Mouse (Mus musculus) liver, postnatal 0 days (tissue): Measurements from ENCODE around the gene Casp6. TPM values are rescaled to one million over a fixed set of nuclear protein-coding genes. Genes with fewer than 3 reads are reported as not detected.
A peak's percentile ranks its signal among the peaks of the same experiment; 100 is the strongest.

Source experiments
- ATAC-seq: fragments of 200-750 bp; cut with Nextera tagmentation; 2 replicates; pipeline ENCODE4 v1.8.0; 2017; ENCODE audit warnings: mild to moderate bottlenecking, moderate library complexity
- DNase-seq: peaks from one replicate; pipeline ENCODE4 v3.0.0-alpha.2; 2016
- H3K27ac ChIP-seq: fragments of 300-500 bp; sonication (generic); 2 replicates; pipeline ENCODE4 v1.5.1; 2014; ENCODE audit warnings: antibody characterized with exemption, moderate library complexity, mild to moderate bottlenecking, low read depth
- H3K27me3 ChIP-seq: fragments of 300-500 bp; sonication (generic); 2 replicates; pipeline ENCODE4 v1.6.1; 2014; ENCODE audit warnings: low read length, control low read depth, mixed read lengths; ENCODE audit not compliant: insufficient read depth
- H3K36me3 ChIP-seq: fragments of 300-500 bp; sonication (generic); replicated peaks from 2 replicates; pipeline ENCODE4 v1.6.1; 2014; ENCODE audit warnings: mild to moderate bottlenecking, control low read depth, low read length, moderate library complexity, mixed read lengths; ENCODE audit not compliant: insufficient read depth
- H3K4me1 ChIP-seq: fragments of 300-500 bp; sonication (generic); 2 replicates; pipeline ENCODE4 v1.6.1; 2014; ENCODE audit warnings: antibody characterized with exemption, mild to moderate bottlenecking, control low read depth; ENCODE audit not compliant: insufficient read depth
- H3K4me2 ChIP-seq: fragments of 300-500 bp; sonication (generic); 2 replicates; pipeline ENCODE4 v1.6.1; 2014; ENCODE audit warnings: low read depth, mild to moderate bottlenecking, low read length, moderate library complexity, mixed read lengths
- H3K4me3 ChIP-seq: fragments of 300-500 bp; sonication (generic); 2 replicates; pipeline ENCODE4 v1.5.1; 2014; ENCODE audit warnings: low read depth, low read length
- H3K9ac ChIP-seq: fragments of 300-500 bp; sonication (generic); replicated peaks from 2 replicates; pipeline ENCODE4 v1.6.1; 2014; ENCODE audit warnings: mild to moderate bottlenecking, moderate library complexity
- H3K9me3 ChIP-seq: fragments of 300-500 bp; sonication (generic); 2 replicates; pipeline ENCODE4 v1.6.1; 2016; ENCODE audit warnings: mild to moderate bottlenecking, control low read depth, low read length, mixed read lengths
- CTCF ChIP-seq: sonication (generic); IDR thresholded peaks from 2 replicates; pipeline ENCODE4 v1.5.1; 2016; ENCODE audit warnings: antibody characterized with exemption, low read depth
- EP300 ChIP-seq: IDR thresholded peaks from 2 replicates; pipeline ENCODE4 v1.6.1; 2016; ENCODE audit warnings: antibody characterized with exemption, low read depth, mild to moderate bottlenecking
- WGBS: fragments of 180-500 bp; shearing (Covaris S2); extraction: QIAGEN DNeasy Blood & Tissue Kit; methylation state at CpG from one replicate; pipeline ENCODE4 v1.1.7; 2014; ENCODE audit not compliant: insufficient replicate concordance; 5-methylcytosine and 5-hydroxymethylcytosine counted together
- polyA plus RNA-seq: library from polyadenylated mRNA; unstranded; fragments of >200 nt; fragmentation: Nextera tagmentation; extraction: Ambion mirVana; gene quantifications from 2 replicates; pipeline ENCODE4 v1.2.1, GENCODE M21; 2015

Casp6 gene
- 31.6 and 34.4 TPM in 2 replicates for polyA plus RNA-seq

- WGBS, result under 1% methylated on average over 34 of the region's 34 CpGs
- ATAC-seq (peak; percentile 92), DNase-seq (peak; percentile 94)
- H3K9me3 ChIP-seq, result no peaks in the 10 kb centered on the region
- H3K4me3 ChIP-seq, result peak within 1 kb of the TSS; percentile 71
- TF ChIP-seq EP300 (no peak), CTCF (0 out of 2 replicates have a peak, but pooled peaks have one; percentile 3)
- no peaks in the 10 kb centered on the region for H3K36me3 ChIP-seq
- H3K27ac ChIP-seq, result peak within 1 kb of the TSS; percentile 77
- peaks cover 23% of the 10 kb centered on the region for H3K4me1 ChIP-seq
- peak within 1 kb of the TSS; percentile 75 for H3K9ac ChIP-seq
- H3K4me2 ChIP-seq, result peak within 1 kb of the TSS; percentile 86
- H3K27me3 ChIP-seq, result no peaks in the 10 kb centered on the region
These were observed at the start of gene Casp6 for GRCm38 (mm10) chr3:129901271-129901809. Gene Casp6 (plus strand): TSS chr3:129901425.

GRCm38 (mm10) chr3:129862592-129862991, 38.6 kb upstream of the Casp6 start:
- TF ChIP-seq EP300 (no peak), CTCF (no peak)
- H3K27me3 ChIP-seq, result no peaks in the 10 kb centered on the region
- no peak overlapping the region for H3K9ac ChIP-seq
- no peak for DNase-seq
- no peak overlapping the region for H3K4me2 ChIP-seq
- 51% methylated on average over 2 of the region's 2 CpGs for WGBS
- H3K9me3 ChIP-seq, result peaks cover 2% of the 10 kb centered on the region; the same call in 1 of the 2 replicates
- no peak overlapping the region for H3K27ac ChIP-seq
- peaks cover 14% of the 10 kb centered on the region for H3K36me3 ChIP-seq
- H3K4me3 ChIP-seq, result no peak overlapping the region
- no peaks in the 10 kb centered on the region for H3K4me1 ChIP-seq
- no peak for ATAC-seq

- Histone ChIP-seq H3K4me2 (no peak overlapping the region), H3K4me3 (no peak overlapping the region), H3K9ac (no peak overlapping the region), H3K27me3 (no peaks in the 10 kb centered on the region), H3K36me3 (peaks cover 10% of the 10 kb centered on the region; the same call in 1 of the 2 replicates), H3K27ac (no peak overlapping the region), H3K4me1 (no peaks in the 10 kb centered on the region), H3K9me3 (peaks cover 2% of the 10 kb centered on the region; the same call in 1 of the 2 replicates)
- peak; percentile 71 for DNase-seq
- ATAC-seq, result peak; percentile 58
- 47% methylated on average over 14 of the region's 14 CpGs for WGBS
- TF ChIP-seq EP300, result no peak
- TF ChIP-seq CTCF, result peak; percentile 84
These were observed 37.5 kb upstream of the Casp6 start for GRCm38 (mm10) chr3:129863698-129864097.

- H3K36me3 ChIP-seq, result 0 out of 2 replicates have a peak, but pooled peaks cover 5% of the 10 kb centered on the region
- H3K9ac ChIP-seq, result no peak overlapping the region
- no peak overlapping the region for H3K4me3 ChIP-seq
- WGBS, result 81% methylated on average over 10 of the region's 10 CpGs
- no peak overlapping the region for H3K4me2 ChIP-seq
- TF ChIP-seq EP300, result no peak
- TF ChIP-seq CTCF, result no peak
- H3K4me1 ChIP-seq, result peaks cover 28% of the 10 kb centered on the region
- H3K27me3 ChIP-seq, result no peaks in the 10 kb centered on the region
- ATAC-seq (no peak), DNase-seq (no peak)
- no peak overlapping the region for H3K27ac ChIP-seq
- H3K9me3 ChIP-seq, result no peaks in the 10 kb centered on the region
These were observed 23.9 kb upstream of the Casp6 start for GRCm38 (mm10) chr3:129877327-129877726.

GRCm38 (mm10) chr3:129878405-129879021, 22.7 kb upstream of the Casp6 start, which contains the start of gene Pla2g12a:
Gene Pla2g12a (plus strand): TSS chr3:129878606.
- DNase-seq (peak; percentile 90), ATAC-seq (peak; percentile 78)
- TF ChIP-seq EP300, result no peak
- TF ChIP-seq CTCF, result peak; percentile 23; the same call in 1 of the 2 replicates
- peak within 1 kb of the TSS; percentile 78 for H3K9ac ChIP-seq
- peak within 1 kb of the TSS; percentile 72 for H3K4me3 ChIP-seq
- peak within 1 kb of the TSS; percentile 88 for H3K27ac ChIP-seq
- H3K4me2 ChIP-seq, result peak within 1 kb of the TSS; percentile 90
- H3K27me3 ChIP-seq, result no peaks in the 10 kb centered on the region
- H3K36me3 ChIP-seq, result 0 out of 2 replicates have a peak, but pooled peaks cover 3% of the 10 kb centered on the region
- peaks cover 35% of the 10 kb centered on the region for H3K4me1 ChIP-seq
- under 1% methylated on average over 62 of the region's 66 CpGs for whole genome bisulfite sequencing
- no peaks in the 10 kb centered on the region for H3K9me3 ChIP-seq

- Histone ChIP-seq H3K9me3 (no peaks in the 10 kb centered on the region), H3K4me1 (peaks cover 35% of the 10 kb centered on the region), H3K36me3 (no peaks in the 10 kb centered on the region), H3K4me2 (peak overlapping the region; percentile 90), H3K9ac (peak overlapping the region; percentile 78), H3K4me3 (peak overlapping the region; percentile 72), H3K27me3 (no peaks in the 10 kb centered on the region), H3K27ac (peak overlapping the region; percentile 88)
- ATAC-seq, result peak; percentile 83
- under 1% methylated on average over 25 of the region's 25 CpGs for WGBS
- peak; percentile 79 for DNase-seq
- TF ChIP-seq CTCF (no peak), EP300 (no peak)
These were observed 22.0 kb upstream of the Casp6 start for GRCm38 (mm10) chr3:129879131-129879757.
